Mouse (Mus musculus) bone marrow macrophage, adult 2 months (primary cell): ENCODE data around the gene Plekhb1. TPM values are rescaled to one million over a fixed set of nuclear protein-coding genes. Genes with fewer than 3 reads are reported as not detected.
A peak's percentile ranks its signal among the peaks of the same experiment; 100 is the strongest.

Experiments used
- H3K27ac ChIP-seq: 2 replicates; pipeline ENCODE4 v1.5.1; 2012; ENCODE audit warnings: low read depth, low read length; ENCODE audit not compliant: insufficient read depth
- H3K4me1 ChIP-seq: 2 replicates; pipeline ENCODE4 v1.6.1; 2012; ENCODE audit warnings: low read length; ENCODE audit not compliant: control insufficient read depth, insufficient read depth
- H3K4me3 ChIP-seq: 2 replicates; pipeline ENCODE4 v1.5.1; 2012; ENCODE audit warnings: mild to moderate bottlenecking, low read length, moderate library complexity; ENCODE audit not compliant: insufficient read depth
- CTCF ChIP-seq: IDR thresholded peaks from 2 replicates; pipeline ENCODE4 v1.5.1; 2012; ENCODE audit warnings: low read depth, mild to moderate bottlenecking, low read length, moderate library complexity
- POLR2A ChIP-seq: IDR thresholded peaks from 2 replicates; pipeline ENCODE4 v1.6.1; 2012; ENCODE audit warnings: mild to moderate bottlenecking, low read depth, low read length, borderline replicate concordance
- polyA plus RNA-seq: library from polyadenylated mRNA; stranded (reverse); fragments of >200 nt; gene quantifications from 2 replicates; pipeline ENCODE4 v1.2.4, GENCODE M21; 2012; ENCODE audit not compliant: missing spikeins, insufficient read depth, insufficient read length

The Plekhb1 gene
- polyA plus RNA-seq = not detected in 2 replicates

DNA sequence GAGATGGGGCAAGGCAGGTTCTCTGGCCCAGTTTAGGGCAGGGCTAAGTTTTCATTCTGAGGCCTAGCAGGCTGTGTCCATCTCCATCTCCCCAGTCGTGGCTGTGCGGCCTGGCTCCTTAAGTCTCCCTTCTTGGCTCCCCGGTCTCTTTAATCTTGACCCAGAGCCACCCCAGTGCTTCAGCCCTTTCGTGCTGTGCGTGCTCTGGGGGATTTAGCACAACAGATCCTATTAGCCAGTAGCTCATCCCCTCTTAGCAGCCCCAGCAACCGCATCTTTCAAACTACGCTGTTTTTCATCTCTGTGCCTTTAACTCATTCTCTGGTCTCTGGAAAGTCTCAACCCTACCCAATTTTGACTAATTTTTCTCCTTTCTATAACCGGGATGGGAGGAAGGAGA is at the start of gene Plekhb1:
TSS of gene Plekhb1 (minus strand) at position 184 of the 400 bp plus-strand sequence.
- no peak for TF ChIP-seq POLR2A
- TF ChIP-seq CTCF = no peak
- H3K27ac ChIP-seq = no peak within 1 kb of the TSS
- peaks cover 13% of the 10 kb centered on the region for H3K4me1 ChIP-seq
- H3K4me3 ChIP-seq = no peak within 1 kb of the TSS

DNA sequence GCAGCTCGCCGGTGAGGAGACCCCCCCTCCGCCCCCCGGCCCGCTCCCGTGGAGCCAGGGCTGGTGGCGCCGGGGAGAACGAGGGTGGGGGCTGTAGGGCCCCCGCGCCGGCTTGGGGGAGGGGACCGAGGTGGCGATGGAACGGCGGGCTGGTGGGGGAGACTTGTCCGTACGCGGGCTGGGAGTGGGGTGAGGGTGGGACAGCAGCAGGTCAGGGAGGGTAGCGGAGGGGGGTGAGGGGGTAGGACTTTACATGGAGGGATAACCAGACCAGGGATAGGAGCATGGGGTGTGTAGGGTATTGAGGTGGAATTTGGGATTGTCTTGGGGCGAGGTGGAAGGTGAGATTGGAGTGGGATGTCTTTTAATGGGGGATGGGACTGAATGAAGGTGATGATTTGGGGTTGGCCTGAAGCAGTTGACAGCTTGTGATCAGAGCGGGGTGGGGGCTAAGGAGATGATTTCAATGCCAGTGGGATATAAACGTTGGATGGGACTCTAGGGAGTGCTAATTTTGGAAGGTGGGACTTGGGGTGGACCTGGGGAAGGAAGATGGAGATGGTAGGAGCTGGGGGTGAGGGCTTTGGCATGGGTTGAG is 44.8 kb upstream of the Plekhb1 start:
- Histone ChIP-seq H3K4me3 (peak overlapping the region; percentile 84), H3K4me1 (peaks cover 20% of the 10 kb centered on the region), H3K27ac (peak overlapping the region; percentile 48)
- TF ChIP-seq CTCF (no peak), POLR2A (no peak)

DNA sequence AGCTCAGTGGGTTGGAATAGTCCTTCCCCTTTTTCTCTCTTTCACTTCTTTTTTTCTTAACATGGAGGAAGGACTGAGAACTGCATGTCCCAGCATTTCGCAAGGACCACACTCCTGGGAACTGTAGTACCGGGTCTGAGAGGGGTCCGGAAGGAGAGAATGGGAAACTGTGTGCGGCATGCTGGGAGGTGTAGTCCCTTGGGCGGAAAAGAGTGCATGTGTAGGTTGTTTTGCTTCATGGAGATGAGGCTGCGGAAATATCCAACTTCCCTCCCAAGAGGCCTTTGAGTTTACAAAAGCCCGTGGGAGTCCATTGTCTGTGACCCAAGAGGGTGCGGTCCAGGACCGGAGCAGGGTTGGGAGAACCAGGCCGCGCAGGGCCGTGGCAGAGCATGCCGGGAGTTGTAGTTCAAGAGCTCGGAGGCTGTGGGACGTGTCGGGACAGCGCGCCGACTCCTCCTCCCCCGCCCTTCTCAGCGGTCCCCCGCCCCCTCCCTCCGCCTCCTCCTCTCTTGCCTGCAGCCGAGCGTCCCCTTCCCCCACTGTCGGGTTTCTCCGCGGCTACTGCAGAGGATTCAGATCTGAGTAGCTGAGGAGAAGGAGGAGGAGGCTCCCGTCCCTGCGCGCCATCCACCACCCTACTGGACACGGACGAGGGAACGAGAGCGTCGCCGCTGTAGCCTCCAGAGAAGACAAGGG is 44.1 kb upstream of the Plekhb1 start, which contains the start of gene Fam168a:
TSS of gene Fam168a (plus strand) at position 493 of the 699 bp plus-strand sequence.
- Histone ChIP-seq H3K4me1 (peaks cover 20% of the 10 kb centered on the region), H3K4me3 (peak within 1 kb of the TSS; percentile 84), H3K27ac (peak within 1 kb of the TSS; percentile 97)
- no peak for TF ChIP-seq POLR2A
- TF ChIP-seq CTCF = no peak

DNA sequence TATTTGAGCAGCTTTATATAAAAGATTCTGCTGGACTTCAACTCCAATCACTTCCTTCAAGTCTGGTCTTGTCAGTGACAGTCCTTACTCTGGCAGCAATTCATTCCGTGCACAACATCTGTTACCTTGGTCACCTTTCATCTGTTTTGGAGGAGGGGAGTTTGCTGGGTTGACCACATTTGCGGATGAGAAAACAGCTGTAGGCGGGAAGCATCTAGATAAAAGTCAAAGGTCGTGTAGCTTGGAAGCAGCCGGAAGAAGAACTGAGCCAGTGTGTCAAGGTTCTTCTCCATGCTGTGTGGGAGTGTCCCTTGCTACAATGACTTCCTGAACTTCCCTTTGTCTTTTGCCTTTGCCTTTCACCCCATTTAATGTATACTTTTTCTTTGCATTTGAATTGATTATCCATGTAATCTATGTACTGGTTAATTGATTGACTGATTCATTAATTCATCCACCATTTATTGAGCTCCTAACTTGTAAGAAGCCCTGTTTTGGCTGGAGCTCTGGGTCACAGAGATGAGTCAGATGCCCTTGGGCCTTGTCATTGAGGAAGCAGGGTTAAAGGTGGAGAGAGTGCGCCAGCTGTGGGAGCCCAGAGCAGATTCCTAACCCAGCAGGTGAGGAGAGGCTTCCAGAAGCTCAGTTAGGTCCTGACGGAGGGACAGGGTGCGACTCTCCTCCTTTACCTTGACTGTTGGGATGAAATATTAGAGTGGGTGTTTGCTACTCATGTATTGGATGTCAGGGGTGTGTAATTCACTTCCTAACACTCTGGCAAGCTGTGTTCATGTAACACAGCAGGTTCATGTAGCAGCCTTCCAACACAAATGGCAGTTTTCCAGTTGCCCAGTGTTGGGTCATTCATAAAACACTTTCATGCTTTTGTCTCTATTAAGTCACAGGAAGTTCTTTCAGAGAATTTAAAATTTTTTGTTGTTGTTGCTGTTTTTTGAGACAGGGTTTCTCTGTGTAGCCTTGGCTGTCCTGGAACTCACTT is 37.9 kb upstream of the Plekhb1 start:
- H3K4me1 ChIP-seq = peaks cover 22% of the 10 kb centered on the region
- peak overlapping the region; percentile 19; the same call in 1 of the 2 replicates for H3K27ac ChIP-seq
- TF ChIP-seq CTCF (no peak), POLR2A (no peak)

DNA sequence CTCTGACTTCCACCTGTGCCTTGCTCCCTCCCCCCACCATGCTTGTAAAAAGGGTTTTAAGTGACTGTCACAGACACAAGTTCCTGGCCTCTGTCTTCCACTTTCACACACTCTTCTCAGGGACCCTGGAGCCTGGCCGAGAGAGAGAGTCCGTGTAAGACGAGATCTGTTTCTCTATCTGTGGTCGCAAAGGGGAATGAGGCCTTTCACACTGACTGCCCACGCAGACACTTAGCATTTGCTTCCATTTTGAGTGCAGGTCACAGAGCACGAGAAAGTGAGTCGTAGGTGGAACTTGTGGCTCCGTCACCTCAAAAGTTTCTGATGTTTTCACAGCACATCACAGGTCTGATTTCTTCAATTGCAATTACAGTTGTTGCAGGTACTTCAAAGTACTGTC is 31.0 kb upstream of the Plekhb1 start:
- no peaks in the 10 kb centered on the region for H3K4me1 ChIP-seq
- no peak overlapping the region for H3K4me3 ChIP-seq
- no peak overlapping the region for H3K27ac ChIP-seq
- TF ChIP-seq CTCF (no peak), POLR2A (no peak)

More for the DNA sequence above, 37.9 kb upstream of the Plekhb1 start:
- H3K4me3 ChIP-seq = no peak overlapping the region

DNA sequence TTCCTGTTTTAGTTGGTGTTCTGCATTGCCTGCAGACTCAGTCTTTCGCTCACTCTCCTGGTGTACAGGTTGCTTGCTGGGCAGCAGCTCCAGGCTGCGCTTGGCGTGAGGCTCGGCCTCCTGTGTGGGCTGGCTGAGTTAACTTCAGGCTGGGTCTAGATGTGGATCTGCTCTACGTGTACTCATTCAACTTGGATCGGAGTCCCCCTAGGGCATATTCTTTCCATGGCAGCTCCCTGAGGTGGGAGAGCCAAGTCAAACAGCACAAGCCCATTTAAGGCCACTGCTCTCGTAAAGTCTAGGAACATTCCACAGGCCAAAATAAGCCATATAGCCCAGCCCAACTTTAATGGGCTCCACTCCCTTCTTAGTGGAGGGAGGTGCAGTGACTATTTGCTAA is 26.3 kb upstream of the Plekhb1 start:
- no peak overlapping the region for H3K4me3 ChIP-seq
- H3K4me1 ChIP-seq = no peaks in the 10 kb centered on the region
- no peak overlapping the region for H3K27ac ChIP-seq
- TF ChIP-seq POLR2A = no peak
- TF ChIP-seq CTCF = no peak

DNA sequence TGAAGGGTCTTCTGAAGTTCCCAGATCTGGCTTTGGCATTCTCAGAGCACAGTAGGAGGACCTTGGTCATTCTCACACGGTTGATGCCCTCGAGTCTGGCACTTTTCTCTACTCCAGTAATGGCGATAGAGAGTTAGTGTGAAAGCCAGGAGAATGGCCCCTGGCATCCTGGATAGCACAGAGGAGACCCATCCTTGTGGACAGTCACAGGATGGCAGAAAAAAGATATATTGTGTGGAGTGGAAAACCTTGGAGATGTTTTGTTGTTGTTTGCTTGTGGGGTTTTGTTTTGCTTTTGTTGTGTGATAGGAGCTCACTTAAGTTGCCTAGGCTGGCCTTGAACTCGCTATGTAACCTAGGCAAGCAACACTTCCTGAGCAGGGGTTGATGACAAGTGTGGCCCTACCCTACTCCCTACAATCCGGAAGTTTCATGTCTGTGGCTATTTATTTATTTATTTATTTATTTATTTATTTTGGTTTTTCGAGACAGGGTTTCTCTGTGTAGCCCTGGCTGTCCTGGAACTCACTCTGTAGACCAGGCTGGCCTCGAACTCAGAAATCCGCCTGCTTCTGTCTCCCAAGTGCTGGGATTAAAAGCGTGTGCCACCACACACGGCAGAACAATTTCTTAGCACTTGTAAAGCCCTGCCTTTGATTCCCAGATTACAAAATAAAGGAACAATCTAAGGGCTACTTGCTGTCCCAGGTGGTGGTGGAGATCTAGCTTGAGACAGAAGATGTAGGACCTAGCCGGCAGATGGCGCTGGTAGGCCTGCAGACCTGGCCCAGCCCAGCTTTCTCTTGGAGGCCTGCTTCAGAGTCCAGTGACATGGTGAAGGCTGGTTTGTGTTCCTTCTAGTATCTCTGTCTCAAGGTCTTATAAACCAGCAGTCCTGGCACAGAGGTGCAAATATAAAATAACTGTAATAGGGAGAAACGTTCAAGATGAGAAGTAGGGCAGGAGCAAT is 23.1 kb upstream of the Plekhb1 start:
- TF ChIP-seq POLR2A (no peak), CTCF (peak; percentile 85)
- no peak overlapping the region for H3K4me3 ChIP-seq
- no peaks in the 10 kb centered on the region for H3K4me1 ChIP-seq
- H3K27ac ChIP-seq = no peak overlapping the region

DNA sequence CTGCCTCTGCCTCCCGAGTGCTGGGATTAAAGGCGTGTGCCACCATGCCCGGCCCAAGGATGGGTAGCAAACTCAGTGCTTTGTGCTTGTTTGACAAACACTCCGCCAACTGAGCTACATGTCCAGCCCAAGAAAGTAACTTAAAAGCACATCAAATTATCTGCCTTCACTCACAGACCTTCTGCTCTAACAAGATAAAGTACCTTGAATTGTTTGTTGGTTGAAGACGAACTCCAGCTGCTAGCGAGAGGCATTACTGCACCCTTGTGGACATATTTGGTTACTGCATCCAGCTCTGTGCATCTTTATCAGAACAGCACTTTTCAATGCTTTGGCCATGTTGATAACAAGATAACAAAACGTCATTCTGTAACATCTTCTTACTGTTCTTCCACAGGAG is 22.3 kb upstream of the Plekhb1 start:
- TF ChIP-seq POLR2A = no peak
- TF ChIP-seq CTCF = no peak
- no peak overlapping the region for H3K27ac ChIP-seq
- no peak overlapping the region for H3K4me3 ChIP-seq
- H3K4me1 ChIP-seq = no peaks in the 10 kb centered on the region

DNA sequence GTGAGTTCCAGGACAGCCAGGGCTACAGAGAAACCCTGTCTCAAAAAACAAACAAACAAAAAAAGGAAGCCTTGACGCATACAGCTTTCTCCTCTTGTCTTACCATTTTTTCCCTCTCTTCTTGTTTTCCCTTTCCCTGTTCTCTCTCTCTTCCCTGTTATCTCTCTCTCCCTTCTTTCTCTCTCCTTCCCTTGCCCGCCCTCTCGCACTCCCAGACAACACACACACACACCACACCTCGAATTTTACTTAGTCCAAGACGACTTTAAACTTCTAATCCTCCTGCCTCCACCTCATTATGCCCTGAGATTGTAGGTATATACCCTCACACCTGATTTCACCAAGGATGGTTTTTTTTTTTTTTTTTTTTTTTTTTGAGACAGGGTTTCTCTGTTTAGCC is 21.9 kb upstream of the Plekhb1 start:
- Histone ChIP-seq H3K4me1 (no peaks in the 10 kb centered on the region), H3K4me3 (no peak overlapping the region), H3K27ac (no peak overlapping the region)
- TF ChIP-seq CTCF (no peak), POLR2A (no peak)
